Mouse (Mus musculus) CD4-positive, CD25-positive, alpha-beta regulatory T cell, adult 4 months (primary cell): ENCODE data around the gene Tpsb2. TPM values are rescaled to one million over a fixed set of nuclear protein-coding genes. Genes with fewer than 3 reads are reported as not detected.

Experiments used
- ATAC-seq: one replicate; pipeline ENCODE4 v1.8.0; 2017
- polyA plus RNA-seq, 2 experiments: library from polyadenylated mRNA; unstranded; fragments of 100-300 nt; shearing (Covaris generic); gene quantifications; one replicate each; pipeline ENCODE4 v1.2.1; 2017

The Tpsb2 gene
- not detected for polyA plus RNA-seq

DNA sequence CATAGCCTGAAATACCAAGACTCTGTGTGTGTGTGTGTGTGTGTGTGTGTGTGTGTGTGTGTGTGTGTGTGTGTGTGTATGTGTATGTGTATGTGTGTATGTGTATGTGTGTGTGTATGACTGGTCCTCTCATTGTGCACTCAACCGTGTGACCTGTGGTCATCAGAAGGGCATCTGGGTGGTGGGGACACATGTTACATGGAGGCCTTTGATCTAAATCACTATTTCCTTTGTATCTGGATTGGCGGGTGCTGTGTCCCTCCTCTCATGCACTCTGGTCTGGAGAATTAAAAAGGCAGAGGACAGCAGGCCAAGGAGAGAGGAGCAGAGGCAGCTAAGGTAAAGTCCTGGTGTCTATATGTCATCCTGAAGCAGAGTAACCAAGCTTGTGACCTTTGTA is at the start of gene Tpsb2:
Gene Tpsb2, plus strand, starts transcription at position 301 of the 400 bp plus-strand sequence.
- no peak for ATAC-seq

DNA sequence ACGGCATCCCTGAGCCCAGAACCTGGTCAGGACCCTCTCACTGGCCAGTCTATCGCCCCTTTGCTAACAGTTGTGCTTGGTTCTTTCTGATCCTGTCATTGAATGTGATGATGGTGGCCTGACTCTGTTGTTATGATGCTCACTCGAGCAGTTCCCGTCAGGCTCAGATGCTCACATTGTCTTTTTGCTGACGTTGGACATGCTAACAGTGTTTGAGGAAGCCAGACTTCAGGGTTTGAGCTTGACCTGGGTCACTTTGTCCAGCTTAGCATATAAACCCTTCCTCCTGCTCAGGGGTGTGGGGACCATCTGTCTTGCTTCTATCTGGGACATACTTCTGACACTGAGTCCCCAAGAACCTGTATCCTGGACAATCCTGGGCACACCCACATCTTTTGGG is 47.8 kb upstream of the Tpsb2 start, which contains the start of gene Prss29:
Gene Prss29, plus strand, starts transcription at position 301 of the 400 bp plus-strand sequence.
- ATAC-seq = no peak

- no peak for ATAC-seq
Observed at GRCm38 (mm10) chr17:25320819-25321218, 45.3 kb upstream of the Tpsb2 start.

GRCm38 (mm10) chr17:25322930-25323329 is 43.2 kb upstream of the Tpsb2 start:
- ATAC-seq = no peak

DNA sequence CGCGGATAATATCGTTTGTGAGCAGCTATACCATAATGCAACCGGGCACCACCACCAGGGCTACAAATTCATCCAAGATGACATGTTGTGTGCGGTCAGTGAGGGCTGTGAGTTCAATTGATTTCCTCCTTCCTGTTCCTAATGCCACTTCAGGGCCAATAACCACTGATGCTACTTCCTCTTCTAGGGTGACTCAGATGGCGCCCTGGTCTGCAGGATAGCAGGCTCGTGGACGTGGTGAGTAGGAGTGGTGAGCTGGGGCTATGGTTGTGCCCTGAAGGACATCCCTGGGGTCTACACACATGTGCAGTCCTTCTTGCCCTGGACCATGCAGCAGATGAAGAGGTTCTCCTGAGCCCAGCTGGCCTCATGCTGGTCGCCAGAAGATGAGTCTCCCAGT is 33.8 kb upstream of the Tpsb2 start:
- ATAC-seq = no peak

DNA sequence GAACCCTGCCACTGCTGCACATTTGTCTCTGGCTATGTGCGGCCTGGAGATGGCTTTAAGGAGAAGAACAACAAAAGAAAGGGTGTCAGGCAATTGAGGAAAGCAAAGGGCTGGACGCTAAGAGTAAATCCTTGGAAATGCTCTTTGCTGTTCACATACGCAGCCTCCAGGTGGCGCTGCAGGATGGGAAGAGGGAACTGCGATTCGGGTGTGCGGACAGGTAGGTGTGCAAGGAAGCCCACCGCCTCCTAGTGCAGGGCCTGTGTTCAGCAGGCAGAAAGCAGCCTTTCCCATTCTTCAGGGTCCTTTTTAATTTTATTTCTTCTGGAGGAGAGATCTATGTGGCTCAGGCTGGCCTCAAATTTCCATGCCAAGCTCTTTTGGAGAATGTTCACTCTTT is 32.2 kb upstream of the Tpsb2 start:
- no peak for ATAC-seq

- no peak for ATAC-seq
Observed at GRCm38 (mm10) chr17:25338218-25338617, 27.9 kb upstream of the Tpsb2 start.

DNA sequence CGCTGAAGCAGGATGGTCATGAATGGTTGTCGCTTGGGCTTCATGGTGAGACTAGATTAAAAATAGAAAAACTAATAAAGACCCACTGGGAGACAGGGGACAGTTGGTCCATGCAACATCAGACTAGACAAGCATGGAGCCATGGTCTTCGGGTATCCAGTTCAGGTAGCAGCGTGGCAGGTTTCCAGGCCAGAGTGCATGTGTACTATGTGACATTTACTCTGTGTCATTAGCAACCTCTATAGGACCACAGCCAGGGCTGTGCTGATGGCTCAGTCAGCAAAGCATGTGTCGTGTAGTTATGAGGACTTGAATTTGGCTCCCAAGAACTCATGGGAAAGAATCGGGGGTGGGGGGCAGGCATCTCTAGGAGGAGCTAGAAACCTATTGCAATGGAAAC is 26.1 kb upstream of the Tpsb2 start:
- no peak for ATAC-seq

- no peak for ATAC-seq
Observed at GRCm38 (mm10) chr17:25341490-25341889, 24.6 kb upstream of the Tpsb2 start.

DNA sequence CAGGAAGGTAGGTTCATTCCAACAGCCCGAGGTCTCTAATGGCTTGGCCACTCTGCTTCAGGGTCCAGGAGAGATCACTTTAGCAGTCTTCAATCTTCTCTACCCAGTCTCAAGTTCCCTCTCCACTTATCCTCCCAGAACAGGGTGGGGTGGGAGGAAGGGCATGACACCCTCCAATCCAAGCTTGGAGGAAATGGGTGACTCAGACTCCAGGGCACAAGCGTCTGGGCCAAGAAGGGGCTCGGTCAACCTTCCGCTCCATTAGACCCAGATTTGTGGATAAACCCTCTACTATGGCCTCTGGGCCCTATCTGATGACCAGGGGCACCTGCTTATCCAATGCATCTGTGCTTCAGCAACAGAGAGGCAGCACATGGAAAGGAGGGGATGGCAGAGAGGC is 20.6 kb upstream of the Tpsb2 start, which contains the start of gene Tpsab1:
Gene Tpsab1, minus strand, starts transcription at position 101 of the 400 bp plus-strand sequence.
- no peak for ATAC-seq

- ATAC-seq = no peak
Observed at GRCm38 (mm10) chr17:25361291-25361690, 4.8 kb upstream of the Tpsb2 start.

- no peak for ATAC-seq
Observed at GRCm38 (mm10) chr17:25363726-25364125, 2.4 kb upstream of the Tpsb2 start.

- no peak for ATAC-seq
Observed at GRCm38 (mm10) chr17:25368973-25369372, 2.9 kb downstream of the Tpsb2 start, which contains the start of gene Tpsg1. Gene Tpsg1, plus strand, starts transcription at chr17:25369273.

DNA sequence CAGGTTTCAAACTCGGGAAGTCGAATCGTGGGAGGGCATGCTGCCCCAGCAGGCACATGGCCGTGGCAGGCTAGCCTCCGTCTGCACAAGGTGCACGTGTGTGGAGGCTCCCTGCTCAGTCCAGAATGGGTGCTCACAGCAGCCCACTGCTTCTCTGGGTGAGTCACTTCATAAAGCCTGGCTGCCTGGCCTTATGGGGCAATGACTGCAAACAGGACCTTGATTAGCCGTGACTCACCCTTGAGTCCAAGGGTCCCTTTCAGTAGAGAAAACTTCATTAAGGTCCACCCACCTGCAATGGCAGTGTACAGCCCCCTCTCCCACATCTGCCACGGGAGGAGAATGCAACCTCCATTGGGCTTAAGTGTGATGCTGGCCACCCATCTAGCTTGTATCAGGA is 6.4 kb downstream of the Tpsb2 start:
- ATAC-seq = no peak

GRCm38 (mm10) chr17:25374011-25374410 is 7.9 kb downstream of the Tpsb2 start:
- ATAC-seq = no peak

DNA sequence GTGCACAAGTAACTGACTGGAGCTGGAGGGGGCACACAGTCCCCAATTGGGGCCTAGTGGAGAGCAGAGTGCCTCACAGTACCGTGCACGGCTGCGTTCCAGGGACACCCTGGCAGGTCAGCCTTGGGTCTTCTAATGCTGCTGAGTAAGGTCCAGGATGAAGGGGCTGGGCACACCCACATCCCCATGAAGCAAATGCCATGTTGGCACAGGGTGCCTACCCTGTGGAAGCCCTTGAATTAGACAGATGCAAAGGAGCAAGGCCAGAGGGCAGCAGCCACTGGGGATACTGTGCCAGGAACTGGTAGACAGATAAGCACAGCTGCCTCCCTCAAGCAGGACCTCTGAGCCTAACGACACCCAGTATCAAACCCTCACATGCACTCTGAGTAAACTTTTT is 28.4 kb downstream of the Tpsb2 start:
- ATAC-seq = no peak

DNA sequence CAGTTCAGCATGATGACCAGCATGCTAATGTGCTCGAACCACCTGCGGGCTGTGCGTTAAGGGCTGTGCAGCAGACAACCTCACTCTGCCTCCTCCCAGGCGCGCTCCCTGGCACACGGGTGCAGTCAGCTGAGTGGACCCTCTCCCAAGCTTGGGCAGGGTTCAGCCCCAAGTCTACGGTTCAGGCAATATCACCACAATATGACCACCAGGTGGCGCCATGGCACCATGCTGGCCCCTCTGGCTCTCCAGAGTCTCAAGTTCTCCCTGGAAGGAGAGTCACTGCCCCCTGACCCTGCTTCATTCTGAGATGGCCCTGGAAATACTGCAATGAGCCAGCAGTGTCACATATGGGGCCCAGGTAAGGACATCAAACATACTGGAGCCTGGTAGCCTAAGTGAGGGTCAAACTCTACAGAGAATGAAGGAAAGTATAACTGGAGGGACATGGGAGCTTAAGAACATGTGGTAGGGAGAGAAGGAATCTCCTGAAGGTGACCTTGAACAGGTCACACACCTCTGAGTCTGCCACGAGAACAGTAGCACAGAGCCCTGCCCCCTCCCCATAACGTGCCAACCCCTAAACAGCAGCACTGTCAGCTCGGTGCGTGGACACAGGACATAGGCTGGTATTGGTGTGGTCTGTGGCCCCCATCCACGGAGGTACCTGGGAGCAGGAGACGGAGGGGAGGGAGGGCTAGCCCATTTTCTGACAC is 31.9 kb downstream of the Tpsb2 start:
- ATAC-seq = no peak

GRCm38 (mm10) chr17:25398520-25398838 is 32.4 kb downstream of the Tpsb2 start:
- ATAC-seq = no peak

- ATAC-seq = no peak
Observed at GRCm38 (mm10) chr17:25400443-25400842, 34.3 kb downstream of the Tpsb2 start.

GRCm38 (mm10) chr17:25401491-25401890 is 35.4 kb downstream of the Tpsb2 start:
- no peak for ATAC-seq

DNA sequence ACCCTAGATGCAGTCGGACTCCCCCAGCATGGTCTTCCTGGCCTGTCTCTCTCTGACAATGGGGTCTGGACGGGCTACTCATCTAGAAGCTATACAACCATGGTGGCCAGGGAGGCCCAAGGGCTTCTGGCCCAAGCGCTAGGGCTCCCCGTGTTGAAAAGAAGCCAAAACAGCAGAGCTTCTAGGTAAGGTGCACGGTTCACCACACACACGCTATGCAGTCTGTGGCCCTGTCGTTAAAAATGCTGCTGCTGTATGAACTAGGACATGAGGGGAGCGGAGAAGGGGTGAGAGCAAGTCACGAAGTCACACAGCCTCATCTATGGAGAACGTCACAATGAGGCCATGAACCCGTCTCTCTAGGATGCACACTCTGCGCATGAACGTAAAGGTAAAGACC is 36.1 kb downstream of the Tpsb2 start:
- no peak for ATAC-seq

DNA sequence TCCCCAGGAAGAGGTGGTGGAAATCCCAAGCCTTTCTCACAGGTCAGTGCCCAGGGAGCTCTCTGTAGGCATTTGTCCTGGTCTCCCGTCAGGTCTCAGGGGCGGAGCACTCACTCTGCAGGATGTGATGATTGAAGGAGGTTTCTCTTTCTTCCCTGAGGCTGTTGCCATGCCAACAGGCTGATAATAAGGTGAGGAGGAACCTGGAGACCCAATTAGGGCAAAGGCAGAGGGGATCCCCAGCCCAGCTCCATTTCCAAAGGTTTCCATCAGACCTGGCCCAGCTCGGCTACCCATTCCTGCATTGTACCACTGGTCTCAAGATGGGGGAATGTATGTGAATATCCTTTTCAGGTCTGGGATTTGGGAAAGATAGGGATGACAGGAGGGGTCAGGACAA is 38.1 kb downstream of the Tpsb2 start:
- ATAC-seq = no peak

DNA sequence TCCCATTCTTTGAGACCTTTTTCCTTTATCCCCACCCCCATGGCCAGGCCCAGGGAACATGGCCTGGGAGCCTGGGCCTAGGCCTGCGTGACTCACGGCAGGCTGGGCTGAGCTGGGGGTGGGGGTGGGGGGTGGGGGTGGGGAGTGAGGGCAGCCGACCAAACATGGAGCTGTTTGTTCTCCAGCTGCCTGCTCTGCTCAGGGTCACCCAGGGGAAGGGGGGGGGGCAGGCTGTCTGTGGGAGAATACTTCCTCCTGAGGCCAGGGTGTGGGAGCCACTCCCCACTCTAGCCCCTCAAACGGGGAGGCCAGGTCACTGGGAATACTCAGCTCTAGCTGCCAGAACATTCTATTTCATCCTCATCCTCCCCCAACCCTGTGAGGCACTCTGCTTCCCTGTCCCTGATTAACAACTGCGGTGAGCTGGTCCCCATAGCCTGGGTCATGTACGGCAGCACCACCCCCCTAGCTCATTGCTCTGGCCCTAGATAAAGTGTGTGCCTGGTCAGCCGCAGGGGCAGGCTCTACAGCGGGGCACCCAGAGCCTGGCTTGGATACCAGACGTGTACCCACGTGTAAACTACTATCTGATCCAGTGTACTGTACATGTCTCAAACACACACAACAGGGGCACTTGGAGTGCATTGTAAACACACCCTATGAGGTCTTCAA is 39.3 kb downstream of the Tpsb2 start:
- no peak for ATAC-seq

DNA sequence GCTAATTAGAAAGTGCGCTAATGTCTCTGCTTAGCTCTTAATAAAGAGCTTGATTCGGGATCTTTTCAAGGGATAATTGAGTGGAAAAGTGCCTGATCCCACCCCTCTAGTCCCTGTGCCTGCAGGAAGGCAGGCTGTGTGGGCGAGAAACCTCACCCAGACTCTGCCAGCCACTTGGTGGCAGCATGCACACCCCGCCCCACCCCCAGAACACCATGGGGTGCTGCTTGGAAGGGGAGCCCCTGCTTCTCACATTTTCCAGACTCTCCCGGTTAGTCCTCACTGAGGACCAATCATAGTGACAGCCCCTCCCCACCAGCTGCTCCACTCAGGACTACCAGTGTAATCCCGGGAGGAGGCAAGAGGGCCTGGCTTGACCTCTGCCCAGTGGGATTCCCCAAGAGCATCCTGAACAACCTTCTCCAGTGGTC is 39.9 kb downstream of the Tpsb2 start:
- no peak for ATAC-seq
